Mouse (Mus musculus): ENCODE measurements at regions not wholly inside any gene's neighbourhood (a gene's known extent, or its start where the extent isn't known, plus 50 kb on each side); places are given as distances from the start of the nearest gene placed in this dataset.
"Not testable (repeated sequence)": the region's sequence is repeated elsewhere in the genome, so short reads cannot be mapped to it uniquely, and the experiment has no call there.

- WGBS, result 61% methylated on average over 3 of the region's 3 CpGs
- Histone ChIP-seq H3K9ac (no peak overlapping the region), H3K36me3 (no peaks in the 10 kb centered on the region), H3K4me2 (no peak overlapping the region), H3K9me3 (no peaks in the 10 kb centered on the region), H3K27me3 (no peaks in the 10 kb centered on the region), H3K27ac (replicated peaks) (no peak overlapping the region), H3K4me1 (replicated peaks) (no peaks in the 10 kb centered on the region), H3K4me3 (no peak overlapping the region)
- ATAC-seq (ENCODE audit: low FRiP score, low read depth), result no peak
These were observed 154.2 kb upstream of the 1700012A03Rik start for GRCm38 (mm10) chr6:31895835-31896234.

- no peak overlapping the region for H3K27ac ChIP-seq (replicated peaks)
These were observed 163.1 kb upstream of the 1700012A03Rik start for GRCm38 (mm10) chr6:31886931-31887330.

GRCm38 (mm10) chr6:31885196-31885595 is 164.8 kb upstream of the 1700012A03Rik start:
- H3K27ac ChIP-seq (replicated peaks); H3K4me2 ChIP-seq; H3K27me3 ChIP-seq; H3K4me3 ChIP-seq; ATAC-seq (ENCODE audit: low FRiP score, low read depth); H3K4me1 ChIP-seq (replicated peaks); H3K9me3 ChIP-seq; H3K9ac ChIP-seq; H3K36me3 ChIP-seq: not testable (repeated sequence)
- 0% methylated on average over 1 of the region's 1 CpGs for WGBS

More at GRCm38 (mm10) chr6:31886931-31887330, 163.1 kb upstream of the 1700012A03Rik start:
- Histone ChIP-seq H3K9ac (no peak overlapping the region), H3K9me3 (no peaks in the 10 kb centered on the region), H3K4me3 (no peak overlapping the region), H3K36me3 (no peaks in the 10 kb centered on the region), H3K4me1 (replicated peaks) (0 out of 2 replicates have a peak, but pooled peaks cover 3% of the 10 kb centered on the region), H3K4me2 (no peak overlapping the region), H3K27me3 (no peaks in the 10 kb centered on the region)
- 9% methylated on average over 4 of the region's 4 CpGs for WGBS
- no peak for ATAC-seq (ENCODE audit: low FRiP score, low read depth)

- Histone ChIP-seq H3K4me1 (replicated peaks) (0 out of 2 replicates have a peak, but pooled peaks cover 3% of the 10 kb centered on the region), H3K9ac (no peak overlapping the region), H3K4me3 (no peak overlapping the region), H3K9me3 (no peaks in the 10 kb centered on the region), H3K27me3 (no peaks in the 10 kb centered on the region), H3K4me2 (no peak overlapping the region), H3K27ac (replicated peaks) (no peak overlapping the region), H3K36me3 (no peaks in the 10 kb centered on the region)
- WGBS, result 22% methylated on average over 2 of the region's 2 CpGs
- no peak for ATAC-seq (ENCODE audit: low FRiP score, low read depth)
These were observed 166.3 kb upstream of the 1700012A03Rik start for GRCm38 (mm10) chr6:31883726-31884125.

DNA sequence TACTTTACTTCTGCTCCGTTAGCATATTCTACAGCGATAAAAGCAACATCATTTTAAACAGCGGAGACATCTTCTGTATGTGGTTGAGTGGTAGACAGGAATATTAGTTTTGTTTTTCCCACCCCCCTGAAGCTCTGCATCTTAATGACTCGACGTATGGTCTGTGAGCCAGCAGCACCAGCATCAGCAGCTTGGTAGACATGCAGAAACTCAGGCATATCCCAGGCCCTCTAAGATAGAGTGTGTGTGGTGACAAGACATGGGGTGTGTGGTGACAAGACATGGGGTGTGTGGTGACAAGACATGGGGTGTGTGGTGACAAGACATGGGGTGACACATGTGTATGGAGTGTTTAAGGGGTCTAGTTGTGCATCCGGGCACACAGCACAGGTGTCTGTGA is 175.4 kb upstream of the 1700012A03Rik start:
- Histone ChIP-seq H3K27me3 (no peaks in the 10 kb centered on the region), H3K36me3 (no peaks in the 10 kb centered on the region), H3K4me3 (no peak overlapping the region), H3K27ac (replicated peaks) (no peak overlapping the region), H3K4me2 (no peak overlapping the region), H3K4me1 (replicated peaks) (peaks cover 7% of the 10 kb centered on the region; the same call in 1 of the 2 replicates), H3K9ac (no peak overlapping the region), H3K9me3 (no peaks in the 10 kb centered on the region)
- no peak for ATAC-seq (ENCODE audit: low FRiP score, low read depth)
- 83% methylated on average over 6 of the region's 6 CpGs for WGBS

DNA sequence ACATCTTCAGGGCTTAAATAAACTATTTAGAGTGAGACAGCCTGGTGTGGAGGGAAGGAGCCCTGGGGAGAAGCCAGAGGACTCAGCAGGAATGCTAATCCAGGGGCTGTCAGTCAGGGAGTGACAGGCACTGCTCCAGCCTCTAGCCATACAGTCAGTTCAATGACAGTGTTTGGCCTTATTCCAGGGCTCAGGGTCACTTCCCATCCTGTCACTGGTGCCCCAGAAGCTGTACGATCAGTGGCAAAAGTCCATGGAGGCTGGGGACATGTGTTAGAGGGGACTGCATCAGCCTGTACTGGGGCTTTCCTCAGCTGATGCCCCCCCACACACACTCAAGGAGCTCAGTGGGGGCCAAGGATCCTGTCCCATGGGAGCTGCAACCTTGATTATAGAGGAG is 176.1 kb upstream of the 1700012A03Rik start:
- H3K9ac ChIP-seq, result no peak overlapping the region
- no peaks in the 10 kb centered on the region for H3K36me3 ChIP-seq
- no peak overlapping the region for H3K4me3 ChIP-seq
- H3K4me1 ChIP-seq (replicated peaks), result peaks cover 7% of the 10 kb centered on the region; the same call in 1 of the 2 replicates
- H3K4me2 ChIP-seq, result no peak overlapping the region
- 26% methylated on average over 1 of the region's 1 CpGs for WGBS
- no peak overlapping the region for H3K27ac ChIP-seq (replicated peaks)
- no peaks in the 10 kb centered on the region for H3K9me3 ChIP-seq
- no peaks in the 10 kb centered on the region for H3K27me3 ChIP-seq
- no peak for ATAC-seq (ENCODE audit: low FRiP score, low read depth)

DNA sequence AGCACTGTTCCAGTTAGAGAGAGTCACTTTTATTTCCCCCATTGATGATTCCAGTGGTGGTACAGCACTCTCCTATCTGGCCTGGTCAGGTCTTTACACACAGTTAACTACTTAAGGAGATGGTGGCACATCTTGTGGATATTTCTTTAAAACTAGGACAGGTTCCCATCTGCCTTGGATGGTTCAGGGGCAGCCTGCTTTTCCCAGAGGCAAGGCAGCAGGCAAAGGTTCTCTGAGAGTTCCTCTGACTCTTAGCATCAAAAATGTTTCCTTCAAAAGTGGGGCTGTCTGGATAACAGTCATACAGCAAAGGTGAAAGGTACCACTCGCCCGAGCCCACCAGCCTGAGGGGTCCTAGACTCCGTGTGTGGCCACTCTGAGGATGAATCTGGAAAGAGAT is 178.3 kb upstream of the 1700012A03Rik start:
- no peaks in the 10 kb centered on the region for H3K9me3 ChIP-seq
- 90% methylated on average over 3 of the region's 3 CpGs for WGBS
- no peaks in the 10 kb centered on the region for H3K36me3 ChIP-seq
- no peak for ATAC-seq (ENCODE audit: low FRiP score, low read depth)
- no peak overlapping the region for H3K9ac ChIP-seq
- no peak overlapping the region for H3K4me3 ChIP-seq
- H3K27me3 ChIP-seq, result no peaks in the 10 kb centered on the region
- no peak overlapping the region for H3K4me2 ChIP-seq
- H3K27ac ChIP-seq (replicated peaks), result no peak overlapping the region
- H3K4me1 ChIP-seq (replicated peaks), result peaks cover 7% of the 10 kb centered on the region; the same call in 1 of the 2 replicates

GRCm38 (mm10) chr6:31861996-31862395 is 188.1 kb upstream of the 1700012A03Rik start:
- Histone ChIP-seq H3K4me2 (0 out of 2 replicates have a peak overlapping the region, but pooled peaks have one; percentile 4), H3K36me3 (no peaks in the 10 kb centered on the region), H3K9ac (no peak overlapping the region), H3K4me1 (replicated peaks) (peaks cover 11% of the 10 kb centered on the region), H3K4me3 (no peak overlapping the region), H3K27me3 (no peaks in the 10 kb centered on the region), H3K9me3 (no peaks in the 10 kb centered on the region), H3K27ac (replicated peaks) (peak overlapping the region; percentile 36; the same call in 1 of the 2 replicates)
- ATAC-seq (ENCODE audit: low FRiP score, low read depth), result peak; percentile 54; the same call in 1 of the 2 replicates
- 30% methylated on average over 7 of the region's 7 CpGs for WGBS

DNA sequence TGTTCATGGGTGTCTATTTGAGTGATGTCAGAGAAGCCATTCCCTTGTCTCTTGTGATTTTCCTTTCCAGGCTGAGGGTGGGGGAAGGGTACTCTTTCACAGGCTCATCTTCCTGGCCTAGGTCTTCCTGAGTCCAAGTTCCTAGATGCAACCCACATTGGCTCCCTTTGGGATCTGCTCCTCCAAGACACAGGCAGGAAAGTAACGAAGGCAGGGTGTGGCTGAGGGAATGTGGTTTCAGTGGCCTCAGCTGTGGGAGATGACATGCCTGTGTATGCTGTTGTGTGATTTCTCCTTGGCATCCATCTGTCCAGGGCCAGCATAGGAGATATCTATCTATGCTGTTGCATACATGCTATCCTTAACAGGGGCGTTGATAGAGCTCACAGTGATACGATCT is 190.4 kb upstream of the 1700012A03Rik start:
- H3K36me3 ChIP-seq, result no peaks in the 10 kb centered on the region
- H3K4me1 ChIP-seq (replicated peaks), result peaks cover 11% of the 10 kb centered on the region
- 84% methylated on average over 3 of the region's 3 CpGs for whole genome bisulfite sequencing
- H3K27ac ChIP-seq (replicated peaks), result no peak overlapping the region
- H3K9me3 ChIP-seq, result no peaks in the 10 kb centered on the region
- no peak overlapping the region for H3K9ac ChIP-seq
- H3K4me3 ChIP-seq, result no peak overlapping the region
- no peak for ATAC-seq (ENCODE audit: low FRiP score, low read depth)
- no peaks in the 10 kb centered on the region for H3K27me3 ChIP-seq
- no peak overlapping the region for H3K4me2 ChIP-seq

- ATAC-seq (ENCODE audit: low FRiP score, low read depth), result no peak
- Histone ChIP-seq H3K4me1 (replicated peaks) (no peaks in the 10 kb centered on the region), H3K4me2 (no peak overlapping the region), H3K27ac (replicated peaks) (no peak overlapping the region), H3K4me3 (no peak overlapping the region), H3K9me3 (no peaks in the 10 kb centered on the region), H3K9ac (no peak overlapping the region), H3K36me3 (no peaks in the 10 kb centered on the region), H3K27me3 (no peaks in the 10 kb centered on the region)
- 96% methylated on average over 16 of the region's 16 CpGs for WGBS
These were observed 195.8 kb upstream of the 1700012A03Rik start for GRCm38 (mm10) chr6:31854261-31854660.

DNA sequence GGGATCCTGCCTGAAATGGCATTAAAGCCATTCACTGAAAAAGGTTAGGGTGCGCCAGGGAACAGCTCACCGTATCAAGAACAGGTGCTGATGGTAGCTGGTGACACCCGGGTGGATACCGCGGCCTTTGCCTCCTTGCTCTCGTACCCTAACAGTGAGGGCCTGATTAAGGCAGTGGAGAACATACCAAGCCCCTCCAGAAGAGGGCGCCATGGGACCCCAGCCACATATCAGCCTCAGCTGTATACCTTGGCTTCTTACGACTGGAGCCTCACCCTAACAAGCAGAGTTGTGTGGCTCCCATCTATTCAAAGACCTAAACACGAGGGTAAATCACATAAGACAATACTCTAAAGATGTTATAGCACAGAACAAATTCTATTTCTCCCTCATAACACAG is 203.7 kb upstream of the 1700012A03Rik start:
- Histone ChIP-seq H3K27me3 (no peaks in the 10 kb centered on the region), H3K36me3 (no peaks in the 10 kb centered on the region), H3K9ac (no peak overlapping the region), H3K4me3 (no peak overlapping the region), H3K4me1 (replicated peaks) (no peaks in the 10 kb centered on the region), H3K27ac (replicated peaks) (no peak overlapping the region), H3K4me2 (no peak overlapping the region), H3K9me3 (no peaks in the 10 kb centered on the region)
- 91% methylated on average over 9 of the region's 9 CpGs for WGBS
- no peak for ATAC-seq (ENCODE audit: low FRiP score, low read depth)

DNA sequence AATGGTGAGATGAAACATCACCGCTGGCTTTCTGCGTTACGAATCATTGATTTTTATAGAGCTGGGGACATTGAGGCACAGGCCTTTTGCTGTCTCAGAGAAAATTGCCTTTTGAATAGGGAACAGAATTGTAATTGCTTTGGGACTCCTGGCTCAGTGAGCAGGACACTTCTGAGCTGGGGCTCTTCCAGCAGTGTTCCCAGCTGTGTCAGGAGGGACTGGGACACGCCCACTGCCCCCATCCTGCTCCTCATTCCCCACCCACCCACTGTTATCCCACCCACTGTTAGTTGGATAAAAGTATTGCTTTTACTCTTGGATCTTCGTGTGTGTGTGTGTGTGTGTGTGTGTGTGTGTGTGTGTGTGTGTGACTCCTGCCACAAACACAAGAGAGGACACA is 204.4 kb upstream of the 1700012A03Rik start:
- 69% methylated on average over 5 of the region's 5 CpGs for WGBS
- no peaks in the 10 kb centered on the region for H3K4me1 ChIP-seq (replicated peaks)
- ATAC-seq (ENCODE audit: low FRiP score, low read depth), result no peak

GRCm38 (mm10) chr6:31840621-31841020 is 209.4 kb upstream of the 1700012A03Rik start:
- Histone ChIP-seq H3K27ac (replicated peaks) (no peak overlapping the region), H3K4me2 (no peak overlapping the region), H3K36me3 (no peaks in the 10 kb centered on the region), H3K4me3 (no peak overlapping the region), H3K9ac (no peak overlapping the region), H3K9me3 (no peaks in the 10 kb centered on the region), H3K27me3 (no peaks in the 10 kb centered on the region), H3K4me1 (replicated peaks) (no peaks in the 10 kb centered on the region)
- WGBS, result 91% methylated on average over 4 of the region's 4 CpGs
- ATAC-seq (ENCODE audit: low FRiP score, low read depth), result no peak

More for the DNA sequence above, 204.4 kb upstream of the 1700012A03Rik start:
- no peaks in the 10 kb centered on the region for H3K36me3 ChIP-seq
- H3K4me3 ChIP-seq, result no peak overlapping the region
- no peak overlapping the region for H3K27ac ChIP-seq (replicated peaks)
- H3K4me2 ChIP-seq, result no peak overlapping the region
- H3K9me3 ChIP-seq, result no peaks in the 10 kb centered on the region
- no peak overlapping the region for H3K9ac ChIP-seq
- H3K27me3 ChIP-seq, result no peaks in the 10 kb centered on the region

Data from hindbrain, embryonic 15.5 days (tissue).